Mouse (Mus musculus) intestine, embryonic 15.5 days (tissue): ENCODE results near the gene Ces2c. TPM values are rescaled to one million over a fixed set of nuclear protein-coding genes. Genes with fewer than 3 reads are reported as not detected.
"Not testable (repeated sequence)": the region's sequence is repeated elsewhere in the genome, so short reads cannot be mapped to it uniquely, and the experiment has no call there.

ENCODE experiments used
- ATAC-seq: fragments of 200-750 bp; cut with Nextera tagmentation; 2 replicates; pipeline ENCODE4 v1.8.0; 2017; ENCODE audit warnings: moderate TSS enrichment, moderate library complexity
- H3K27ac ChIP-seq: fragments of 300-500 bp; sonication (generic); 2 replicates; pipeline ENCODE4 v1.5.1; 2015; ENCODE audit warnings: mild to moderate bottlenecking, inconsistent platforms
- H3K27me3 ChIP-seq: fragments of 300-500 bp; sonication (generic); replicated peaks from 2 replicates; pipeline ENCODE4 v1.6.1; 2015; ENCODE audit warnings: inconsistent platforms
- H3K36me3 ChIP-seq: fragments of 300-500 bp; sonication (generic); 2 replicates; pipeline ENCODE4 v1.6.1; 2015; ENCODE audit warnings: inconsistent platforms
- H3K4me1 ChIP-seq: fragments of 300-500 bp; sonication (generic); replicated peaks from 2 replicates; pipeline ENCODE4 v1.6.1; 2015; ENCODE audit warnings: inconsistent platforms
- H3K4me2 ChIP-seq: fragments of 300-500 bp; sonication (generic); replicated peaks from 2 replicates; pipeline ENCODE4 v1.6.1; 2015; ENCODE audit warnings: mild to moderate bottlenecking, inconsistent platforms
- H3K4me3 ChIP-seq: fragments of 300-500 bp; sonication (generic); replicated peaks from 2 replicates; pipeline ENCODE4 v1.5.1; 2015; ENCODE audit warnings: inconsistent platforms
- H3K9ac ChIP-seq: fragments of 300-500 bp; sonication (generic); 2 replicates; pipeline ENCODE4 v1.6.1; 2015; ENCODE audit warnings: inconsistent platforms
- H3K9me3 ChIP-seq: fragments of 300-500 bp; sonication (generic); 2 replicates; pipeline ENCODE4 v1.6.1; 2016; ENCODE audit warnings: inconsistent platforms
- WGBS: fragments of 180-500 bp; shearing (Covaris S2); methylation state at CpG from one replicate; pipeline ENCODE4 v1.1.7; 2015; 5-methylcytosine and 5-hydroxymethylcytosine counted together
- polyA plus RNA-seq: library from polyadenylated mRNA; unstranded; fragments of >200 nt; fragmentation: Nextera tagmentation; extraction: Ambion mirVana; gene quantifications from 2 replicates; pipeline ENCODE4 v1.2.1, GENCODE M21; 2015

Gene Ces2c
- polyA plus RNA-seq, 1 experiment from 2014 or later, result 1.1 TPM

GRCm38 (mm10) chr8:104886223-104886926 is 39.5 kb downstream of the Ces2c start:
- not testable (repeated sequence) for H3K36me3 ChIP-seq, H3K27ac ChIP-seq, H3K27me3 ChIP-seq, H3K9me3 ChIP-seq, H3K9ac ChIP-seq, H3K4me1 ChIP-seq, H3K4me2 ChIP-seq, H3K4me3 ChIP-seq
- peak; percentile 97 for ATAC-seq
- WGBS, result no CpG with 5 or more reads among the region's 4 CpGs

GRCm38 (mm10) chr8:104901746-104902145 is 54.9 kb downstream of the Ces2c start:
- H3K36me3 ChIP-seq, result no peaks in the 10 kb centered on the region
- H3K4me3 ChIP-seq, result no peak overlapping the region
- no peak overlapping the region for H3K27ac ChIP-seq
- 86% methylated on average over 2 of the region's 2 CpGs for WGBS
- no peak overlapping the region for H3K9ac ChIP-seq
- no peak overlapping the region for H3K4me2 ChIP-seq
- ATAC-seq, result no peak
- H3K27me3 ChIP-seq, result no peaks in the 10 kb centered on the region
- no peaks in the 10 kb centered on the region for H3K9me3 ChIP-seq
- H3K4me1 ChIP-seq, result no peaks in the 10 kb centered on the region

Other genes starting within 250 kb of the Ces2c start
- gene Cdh16, start 222.7 kb upstream of the Ces2c start, polyA plus RNA-seq, result 0.56 and 0.79 TPM in 2 replicates
- gene Rrad, start 215.7 kb upstream of the Ces2c start, polyA plus RNA-seq, result 4.6 and 4.8 TPM in 2 replicates
- 93.2 and 101 TPM in 2 replicates for gene Ciao2b, start 205.1 kb upstream of the Ces2c start, polyA plus RNA-seq
- gene Ces2a, start 113.1 kb upstream of the Ces2c start, polyA plus RNA-seq, result 5.1 and 5.4 TPM in 2 replicates
- 0.41 and 0.51 TPM in 2 replicates for gene Ces2b, start 15.5 kb upstream of the Ces2c start, polyA plus RNA-seq
- 25.4 and 34.4 TPM in 2 replicates for gene Ces2e, start 79.2 kb downstream of the Ces2c start, polyA plus RNA-seq
- gene Ces2f, start 100.3 kb downstream of the Ces2c start, polyA plus RNA-seq, result not detected in 2 replicates
- 0.54 and 0.82 TPM in 2 replicates for gene Ces2g, start 114.7 kb downstream of the Ces2c start, polyA plus RNA-seq
- not detected in 2 replicates for gene Ces2h, start 153.8 kb downstream of the Ces2c start, polyA plus RNA-seq
- gene Ces3a, start 201.5 kb downstream of the Ces2c start, polyA plus RNA-seq, result not detected in 2 replicates
- not detected in 2 replicates for gene Ces3b, start 236.7 kb downstream of the Ces2c start, polyA plus RNA-seq